Mouse (Mus musculus) myocyte (in vitro differentiated cells): ENCODE measurements around the gene Sobp.

Source experiments
- CEBPB ChIP-seq: IDR thresholded peaks from 2 replicates; pipeline ENCODE4 v1.6.1; 2011; ENCODE audit warnings: mild to moderate bottlenecking, moderate library complexity; ENCODE audit not compliant: poor library complexity, insufficient read depth, severe bottlenecking
- E2F4 ChIP-seq: IDR thresholded peaks from one replicate; pipeline ENCODE4 v1.6.1; 2011; ENCODE audit warnings: mild to moderate bottlenecking, control low read depth, moderate library complexity; ENCODE audit not compliant: insufficient read depth
- MAX ChIP-seq: IDR thresholded peaks from one replicate; pipeline ENCODE4 v1.6.1; 2011; ENCODE audit warnings: low read depth, mild to moderate bottlenecking, control low read depth
- MYOD1 ChIP-seq, 3 experiments: IDR thresholded peaks; one replicate each; pipeline ENCODE4 v1.6.1; 2011; ENCODE audit warnings: control low read depth in 2 of 3, low read depth in 2 of 3, mild to moderate bottlenecking in 2 of 3, moderate library complexity in 1 of 3; ENCODE audit not compliant: insufficient read length in 2 of 3, control insufficient read depth in 1 of 3
- MYOG ChIP-seq, 3 experiments: IDR thresholded peaks; one replicate each; pipeline ENCODE4 v1.6.1; 2011; ENCODE audit warnings: control low read depth in 2 of 3, low read depth in 2 of 3, mild to moderate bottlenecking in 2 of 3; ENCODE audit not compliant: insufficient read length in 2 of 3, control insufficient read depth in 1 of 3, insufficient read depth in 1 of 3
- POLR2A ChIP-seq: IDR thresholded peaks from one replicate; pipeline ENCODE4 v1.6.1; 2011; ENCODE audit warnings: low read depth, mild to moderate bottlenecking, control low read depth, moderate library complexity; ENCODE audit not compliant: insufficient read length
- REST ChIP-seq: IDR thresholded peaks from one replicate; pipeline ENCODE4 v1.6.1; 2011; ENCODE audit warnings: mild to moderate bottlenecking, control low read depth, moderate library complexity; ENCODE audit not compliant: insufficient read depth, insufficient read length
- SRF ChIP-seq: IDR thresholded peaks from one replicate; pipeline ENCODE4 v1.6.1; 2011; ENCODE audit warnings: low read depth; ENCODE audit not compliant: control insufficient read depth, insufficient read length
- TCF12 ChIP-seq: IDR thresholded peaks from one replicate; pipeline ENCODE4 v1.6.1; 2011; ENCODE audit warnings: mild to moderate bottlenecking, control low read depth; ENCODE audit not compliant: poor library complexity, insufficient read depth, severe bottlenecking
- TCF3 ChIP-seq: IDR thresholded peaks from one replicate; pipeline ENCODE4 v1.6.1; 2011; ENCODE audit warnings: low read depth, control low read depth; ENCODE audit not compliant: insufficient read length
- USF1 ChIP-seq: IDR thresholded peaks from one replicate; pipeline ENCODE4 v1.6.1; 2011; ENCODE audit warnings: low read depth, mild to moderate bottlenecking, control low read depth, moderate library complexity

GRCm38 (mm10) chr10:42957881-42958651 is 216.3 kb downstream of the Sobp start:
- TF ChIP-seq POLR2A, result no peak
- TF ChIP-seq CEBPB, result no peak
- TF ChIP-seq MYOD1 (IDR thresholded peaks at IDR 0.05; ENCODE audit: control insufficient read depth in 1 of 3, insufficient read length in 2 of 3, low read depth in 2 of 3), result no peak
- TF ChIP-seq MYOG (IDR thresholded peaks at IDR 0.05; ENCODE audit: control insufficient read depth in 1 of 3, insufficient read depth in 1 of 3, insufficient read length in 2 of 3, low read depth in 2 of 3), result no peak
- TF ChIP-seq MAX, result no peak
- TF ChIP-seq USF1, result no peak
- no peak for TF ChIP-seq SRF
- no peak for TF ChIP-seq REST
- TF ChIP-seq E2F4, result no peak
- no peak for TF ChIP-seq TCF12
- TF ChIP-seq TCF3, result no peak
